Mouse (Mus musculus) limb, embryonic 13.5 days (tissue): ENCODE results near the gene Gin1. TPM values are rescaled to one million over a fixed set of nuclear protein-coding genes. Genes with fewer than 3 reads are reported as not detected.

Experiments
- polyA plus RNA-seq: library from polyadenylated mRNA; unstranded; fragments of >200 nt; fragmentation: Nextera tagmentation; extraction: Ambion mirVana; gene quantifications from 2 replicates; pipeline ENCODE4 v1.2.1, GENCODE M21; 2015

The Gin1 gene
- polyA plus RNA-seq, 1 experiment from 2014 or later: 18.7 TPM

Other genes starting within 250 kb of the Gin1 start
- gene D1Ertd622e, start 108.1 kb upstream of the Gin1 start, polyA plus RNA-seq: 12.7 and 13.6 TPM in 2 replicates
- 34.0 and 34.2 TPM in 2 replicates for gene Ppip5k2, start 239 bp downstream of the Gin1 start, polyA plus RNA-seq